Mouse (Mus musculus) ES-E14 (cell line): ENCODE measurements around the gene Dse.

ENCODE experiments used
- CHD2 ChIP-seq: IDR thresholded peaks from 2 replicates; pipeline ENCODE4 v1.6.1; 2014; ENCODE audit warnings: mild to moderate bottlenecking, low read depth, low read length, inconsistent platforms
- HCFC1 ChIP-seq: IDR thresholded peaks from 2 replicates; pipeline ENCODE4 v1.6.1; 2012; ENCODE audit warnings: low read length, inconsistent platforms, borderline replicate concordance; ENCODE audit not compliant: insufficient read depth
- MAFK ChIP-seq: IDR thresholded peaks from 2 replicates; pipeline ENCODE4 v1.6.1; 2014; ENCODE audit warnings: mild to moderate bottlenecking, low read depth, low read length, inconsistent platforms; ENCODE audit not compliant: insufficient read depth
- ZNF384 ChIP-seq: IDR thresholded peaks from 2 replicates; pipeline ENCODE4 v1.6.1; 2012; ENCODE audit warnings: low read depth, low read length, inconsistent platforms

DNA sequence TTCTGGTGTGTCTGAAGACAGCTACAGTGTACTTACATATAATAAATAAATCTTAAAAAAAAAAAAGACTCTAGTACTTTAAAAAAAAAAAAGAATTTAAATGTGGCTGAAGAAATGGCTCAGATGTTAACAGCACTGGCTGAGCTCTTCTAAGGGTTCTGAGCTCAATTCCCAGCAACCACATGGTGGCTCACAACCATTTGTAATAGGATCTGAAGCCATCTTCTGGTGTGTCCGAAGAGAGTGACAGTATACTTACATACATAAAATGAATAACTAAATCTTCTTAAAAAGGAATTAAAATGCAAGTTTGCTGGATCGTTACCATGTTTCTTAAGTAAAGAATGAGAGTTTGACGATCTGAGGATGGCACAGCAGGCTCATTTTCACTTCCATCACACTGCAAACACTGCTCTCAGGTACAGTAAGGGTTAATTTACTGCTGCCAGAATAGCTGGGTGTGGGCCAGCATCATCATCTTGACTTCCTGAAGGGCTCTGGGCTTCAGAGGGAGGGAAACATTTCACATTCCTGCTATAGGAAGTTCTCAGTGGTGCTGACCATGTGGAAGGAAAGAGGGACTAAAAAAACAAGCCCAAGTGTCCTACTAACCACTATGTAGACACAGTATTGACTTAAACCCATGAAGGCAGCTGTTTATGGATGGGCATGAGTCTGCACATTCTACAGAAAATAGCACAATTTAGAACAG, 14.6 kb upstream of the Dse start:
- TF ChIP-seq HCFC1 (no peak), MAFK (no peak), ZNF384 (no peak), CHD2 (no peak)
